Mouse (Mus musculus): ENCODE measurements around the gene Slc2a5. TPM values are rescaled to one million over a fixed set of nuclear protein-coding genes. Genes with fewer than 3 reads are reported as not detected.

Gene Slc2a5
- total RNA-seq, 2 experiments from 2014 or later = 4.5 to 4.7 TPM

- intact Hi-C loops (cut with DNase I) = no loop called here
- Histone ChIP-seq H3K27ac (no peak overlapping the region), H3K4me3 (no peak overlapping the region)
- no peak for TF ChIP-seq CTCF (IDR thresholded peaks at IDR 0.05)
- DNase-seq (ENCODE audit: extremely low spot score in 1 of 2, low spot score in 2 of 2) = no peak
These were observed 9.5 kb downstream of the Slc2a5 start for GRCm38 (mm10) chr4:150128571-150128970.

DNA sequence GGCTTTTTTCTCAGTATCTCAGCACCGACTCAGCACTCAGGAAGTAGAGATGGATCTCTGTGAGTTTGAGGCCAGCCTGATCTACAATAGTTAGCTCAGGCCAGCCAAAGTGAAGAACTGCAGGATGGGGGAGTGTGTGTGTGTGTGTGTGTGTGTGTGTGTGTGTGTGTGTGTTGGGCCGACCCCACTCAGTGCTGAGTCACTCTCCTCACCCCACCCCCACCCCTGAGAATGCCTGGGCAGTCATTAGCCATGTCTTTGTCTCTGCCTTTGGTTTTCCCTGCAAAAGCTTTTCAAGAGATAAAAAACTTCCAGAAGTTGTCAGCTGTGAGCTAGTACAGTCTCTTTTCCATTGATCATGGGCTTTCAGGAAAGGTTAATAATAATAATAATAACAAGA lies 11.6 kb downstream of the Slc2a5 start:
- intact Hi-C loops (cut with DNase I) = no loop called here

DNA sequence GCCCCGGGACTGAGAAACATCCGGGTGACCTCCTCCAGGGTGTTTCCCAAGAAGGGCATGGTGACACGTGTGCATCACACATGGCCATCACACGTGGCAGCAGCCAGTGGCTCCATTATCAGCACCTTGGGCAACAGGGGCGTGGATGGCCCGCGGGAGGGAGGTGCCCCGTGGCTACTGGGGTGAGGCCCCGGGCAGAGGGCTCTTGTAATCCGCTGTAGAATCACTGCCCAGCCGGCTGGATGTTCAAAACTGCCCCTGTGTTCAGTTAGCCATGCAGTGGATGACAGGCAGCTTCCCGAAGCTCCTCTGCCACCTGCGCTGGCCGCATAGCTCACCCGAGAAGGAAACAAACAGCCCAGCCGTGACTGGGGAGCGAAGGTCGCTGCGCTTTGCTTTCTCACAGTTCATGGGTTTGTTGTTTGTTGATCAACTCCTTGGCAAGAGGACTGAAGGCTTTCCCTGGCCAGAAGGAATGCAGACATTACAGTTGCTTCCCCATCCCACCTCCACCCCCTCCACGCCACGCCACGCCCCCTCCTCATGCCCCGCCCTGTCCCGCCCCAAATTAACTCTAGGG lies 13.7 kb downstream of the Slc2a5 start:
- no peak overlapping the region for H3K4me3 ChIP-seq
- no peak overlapping the region for H3K27ac ChIP-seq
- intact Hi-C loops (cut with DNase I) = no loop called here
- no peak for TF ChIP-seq CTCF (IDR thresholded peaks at IDR 0.05)
- DNase-seq (ENCODE audit: extremely low spot score in 1 of 2, low spot score in 2 of 2) = no peak

More for the DNA sequence above, 11.6 kb downstream of the Slc2a5 start:
- no peak for DNase-seq (ENCODE audit: extremely low spot score in 1 of 2, low spot score in 2 of 2)
- no peak for TF ChIP-seq CTCF (IDR thresholded peaks at IDR 0.05)
- Histone ChIP-seq H3K4me3 (no peak overlapping the region), H3K27ac (no peak overlapping the region)

DNA sequence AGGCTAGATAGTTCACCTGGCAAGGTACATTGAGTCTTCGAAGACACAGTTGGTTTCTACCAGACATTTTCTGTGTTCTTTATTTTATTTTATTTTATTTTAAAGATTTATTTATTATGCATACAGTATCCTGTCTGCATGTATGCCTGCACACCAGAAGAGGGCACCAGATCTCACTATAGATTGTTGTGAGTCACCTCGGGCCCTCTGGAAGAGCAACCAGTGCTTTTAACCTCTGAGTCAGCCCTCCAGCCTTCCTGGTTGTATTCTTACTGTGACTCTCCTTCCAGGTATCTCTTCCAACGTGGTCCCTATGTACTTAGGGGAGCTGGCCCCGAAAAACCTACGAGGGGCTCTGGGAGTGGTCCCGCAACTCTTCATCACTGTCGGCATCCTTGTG lies 16.2 kb downstream of the Slc2a5 start:
- intact Hi-C loops (cut with DNase I) = no loop called here
- Histone ChIP-seq H3K27ac (no peak overlapping the region), H3K4me3 (no peak overlapping the region)
- TF ChIP-seq CTCF (IDR thresholded peaks at IDR 0.05) = peak; percentile 15
- no peak for DNase-seq (ENCODE audit: extremely low spot score in 1 of 2, low spot score in 2 of 2)

- peak; percentile 48 to 75 for DNase-seq (ENCODE audit: extremely low spot score in 1 of 2, low spot score in 2 of 2)
- intact Hi-C loops (cut with DNase I) = loop anchor here (2.0 kb wide), 1 partner anchor 82 kb away; no protein-coding TSS in a partner anchor
- H3K27ac ChIP-seq = no peak overlapping the region
- no peak overlapping the region for H3K4me3 ChIP-seq
- peak; percentile 98 for TF ChIP-seq CTCF (IDR thresholded peaks at IDR 0.05)
These were observed 17.6 kb downstream of the Slc2a5 start for GRCm38 (mm10) chr4:150136693-150137092.

DNA sequence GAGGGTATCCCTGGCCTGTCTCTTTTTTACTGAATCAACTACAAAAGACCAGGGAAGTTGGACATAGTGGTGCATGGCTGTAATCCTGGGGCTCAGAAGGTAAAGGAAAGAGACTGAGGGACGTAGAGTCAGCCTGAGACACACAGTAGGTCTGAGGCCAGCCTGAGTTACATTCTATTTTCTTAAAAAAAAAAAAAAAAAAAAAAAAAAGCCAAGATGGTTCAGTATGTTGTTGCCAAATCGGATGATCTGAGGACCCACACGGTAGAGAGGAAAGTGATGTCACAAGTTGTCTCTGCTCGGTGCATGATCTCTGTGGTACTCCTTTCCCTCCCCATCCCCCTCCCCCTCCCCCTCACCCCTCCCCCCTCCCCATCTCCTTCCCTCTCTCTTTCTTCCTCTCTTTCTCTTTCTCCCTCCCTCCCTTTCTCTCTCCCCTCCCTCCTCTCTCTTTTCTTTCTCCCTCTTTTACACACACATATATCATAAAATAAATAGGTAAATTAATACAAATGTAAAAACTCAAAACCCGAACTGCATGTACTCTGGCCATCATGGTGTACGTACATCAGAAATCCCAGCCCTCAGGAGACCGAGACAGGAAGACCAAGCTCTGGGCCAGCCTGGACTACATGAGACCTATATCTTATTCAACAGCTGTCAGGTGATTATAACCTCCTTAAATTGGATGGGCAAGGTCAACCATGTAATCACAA lies 18.4 kb downstream of the Slc2a5 start:
- H3K4me3 ChIP-seq = no peak overlapping the region
- no peak for DNase-seq (ENCODE audit: extremely low spot score in 1 of 2, low spot score in 2 of 2)
- intact Hi-C loops (cut with DNase I) = loop anchor here (2.0 kb wide), 1 partner anchor 81 kb away; no protein-coding TSS in a partner anchor
- no peak overlapping the region for H3K27ac ChIP-seq
- no peak for TF ChIP-seq CTCF (IDR thresholded peaks at IDR 0.05)

DNA sequence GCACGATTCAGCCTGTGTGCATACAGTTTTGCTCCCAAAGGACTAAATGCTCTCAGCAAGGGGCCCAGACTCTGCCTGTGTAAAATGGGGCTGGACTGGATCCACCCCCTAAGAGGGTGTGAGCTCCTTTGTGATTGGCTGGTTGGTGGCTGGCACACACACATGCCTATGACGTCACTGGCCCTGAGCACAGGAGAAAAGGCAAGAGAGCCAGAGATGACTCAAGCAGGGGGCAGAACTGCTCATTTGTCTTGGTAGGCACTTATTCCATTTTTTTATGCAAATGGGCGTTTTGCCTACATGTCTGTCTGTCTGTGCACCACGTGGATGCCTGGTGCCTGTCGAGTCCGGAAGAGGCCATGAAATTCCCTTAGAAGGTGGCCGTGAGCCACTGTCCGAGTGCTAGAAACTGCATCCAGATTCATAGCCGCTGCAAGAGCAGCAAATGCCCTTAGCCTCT lies 19.0 kb downstream of the Slc2a5 start:
- no peak for TF ChIP-seq CTCF (IDR thresholded peaks at IDR 0.05)
- Histone ChIP-seq H3K4me3 (no peak overlapping the region), H3K27ac (no peak overlapping the region)
- intact Hi-C loops (cut with DNase I) = no loop called here
- peak; percentile 54 to 58 for DNase-seq (ENCODE audit: extremely low spot score in 1 of 2, low spot score in 2 of 2)

DNA sequence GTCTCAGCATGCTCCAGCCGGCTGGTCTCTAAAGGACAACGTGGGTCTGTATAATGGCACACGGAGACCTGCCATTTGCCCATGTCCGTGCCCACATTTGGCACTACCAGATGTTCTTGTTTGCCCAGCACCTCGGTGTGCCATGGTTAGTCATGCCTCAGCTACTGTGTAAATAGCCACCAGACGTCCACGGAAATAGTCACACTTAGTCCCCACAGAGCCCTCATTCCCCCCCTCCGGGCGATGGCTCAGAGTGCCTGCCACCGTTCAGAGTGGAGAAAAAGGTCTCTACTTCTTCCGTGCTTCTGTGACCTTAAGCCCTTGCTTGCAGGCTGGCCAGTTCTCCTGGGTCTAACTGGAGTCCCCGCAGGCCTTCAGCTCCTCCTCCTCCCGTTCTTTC lies 20.0 kb downstream of the Slc2a5 start:
- Histone ChIP-seq H3K27ac (no peak overlapping the region), H3K4me3 (no peak overlapping the region)
- no peak for DNase-seq (ENCODE audit: extremely low spot score in 1 of 2, low spot score in 2 of 2)
- no peak for TF ChIP-seq CTCF (IDR thresholded peaks at IDR 0.05)
- intact Hi-C loops (cut with DNase I) = no loop called here

- no peak for TF ChIP-seq CTCF (IDR thresholded peaks at IDR 0.05)
- Histone ChIP-seq H3K27ac (no peak overlapping the region), H3K4me3 (no peak overlapping the region)
- intact Hi-C loops (cut with DNase I) = no loop called here
- no peak for DNase-seq (ENCODE audit: extremely low spot score in 1 of 2, low spot score in 2 of 2)
These were observed 21.3 kb downstream of the Slc2a5 start for GRCm38 (mm10) chr4:150140346-150140745.

GRCm38 (mm10) chr4:150144242-150144641 lies 25.2 kb downstream of the Slc2a5 start:
- intact Hi-C loops (cut with DNase I) = no loop called here
- no peak for TF ChIP-seq CTCF (IDR thresholded peaks at IDR 0.05)
- Histone ChIP-seq H3K4me3 (no peak overlapping the region), H3K27ac (no peak overlapping the region)
- DNase-seq (ENCODE audit: extremely low spot score in 1 of 2, low spot score in 2 of 2) = no peak

DNA sequence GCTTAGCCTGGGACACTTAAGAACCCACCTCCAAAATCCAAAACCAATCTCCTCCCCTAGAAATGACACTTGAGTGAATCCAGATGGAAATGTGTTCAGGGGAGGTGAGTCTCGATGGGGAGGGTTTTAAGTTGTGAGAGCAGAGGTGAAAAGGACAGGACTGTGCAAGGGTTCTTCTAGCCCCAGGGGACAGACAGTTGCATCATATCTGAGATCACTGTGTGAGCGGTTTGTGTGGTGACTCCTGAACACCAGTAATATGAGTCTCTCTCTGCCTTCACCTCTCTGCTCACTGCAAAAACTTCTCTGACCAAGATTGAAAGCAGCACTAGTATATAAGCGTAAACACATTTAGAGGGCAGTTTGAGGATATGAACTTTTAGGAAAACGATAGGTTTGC lies 27.2 kb downstream of the Slc2a5 start:
- no peak for TF ChIP-seq CTCF (IDR thresholded peaks at IDR 0.05)
- intact Hi-C loops (cut with DNase I) = no loop called here
- Histone ChIP-seq H3K27ac (no peak overlapping the region), H3K4me3 (no peak overlapping the region)
- DNase-seq (ENCODE audit: extremely low spot score in 1 of 2, low spot score in 2 of 2) = no peak

DNA sequence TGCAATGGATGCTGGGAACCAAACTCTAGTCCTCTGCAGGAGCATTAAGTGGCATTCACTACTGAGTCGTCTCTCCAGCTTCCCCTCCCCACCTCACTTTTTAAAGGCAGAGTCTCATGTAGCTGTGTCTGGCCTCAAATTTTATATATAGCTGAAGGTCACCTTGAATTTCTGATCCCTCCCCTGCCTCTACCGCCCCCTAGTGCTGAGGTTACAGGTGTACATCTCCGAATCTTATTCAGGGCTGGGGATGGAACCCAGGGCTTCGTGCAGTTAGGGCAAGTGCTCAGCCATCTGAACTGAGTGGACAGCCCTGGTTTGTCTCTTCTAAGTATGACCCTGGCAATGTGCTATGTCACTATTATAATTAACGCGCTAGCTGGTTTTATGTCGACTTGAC lies 32.0 kb downstream of the Slc2a5 start:
- no peak overlapping the region for H3K27ac ChIP-seq
- DNase-seq (ENCODE audit: extremely low spot score in 1 of 2, low spot score in 2 of 2) = no peak
- intact Hi-C loops (cut with DNase I) = no loop called here
- TF ChIP-seq CTCF (IDR thresholded peaks at IDR 0.05) = no peak; the same call in none of the 2 replicates
- no peak overlapping the region for H3K4me3 ChIP-seq

DNA sequence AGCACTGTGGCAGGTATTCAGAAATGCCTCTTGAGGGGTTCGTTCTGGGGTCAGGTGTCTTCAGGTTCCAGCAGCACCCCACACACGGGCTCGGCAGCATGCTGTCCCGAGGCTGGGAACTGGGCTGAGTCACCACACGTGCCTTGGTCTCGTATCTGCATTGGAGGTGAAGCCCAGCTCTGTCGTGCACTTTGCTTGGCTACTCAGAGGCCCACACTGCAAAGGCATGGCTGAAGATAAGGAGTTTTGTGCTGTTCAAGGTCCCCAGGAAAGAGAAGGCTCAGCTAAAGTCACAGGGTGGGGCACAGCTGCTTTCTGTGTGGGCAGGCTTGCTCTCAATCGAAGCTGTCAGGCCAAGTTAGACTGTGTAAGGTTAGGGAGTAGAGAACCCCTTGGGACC lies 33.4 kb downstream of the Slc2a5 start:
- H3K4me3 ChIP-seq = no peak overlapping the region
- no peak overlapping the region for H3K27ac ChIP-seq
- no peak for DNase-seq (ENCODE audit: extremely low spot score in 1 of 2, low spot score in 2 of 2)
- no peak for TF ChIP-seq CTCF (IDR thresholded peaks at IDR 0.05)
- intact Hi-C loops (cut with DNase I) = no loop called here

Data from left cerebral cortex, adult 2 months (tissue).